Mouse (Mus musculus): ENCODE measurements around the gene Edc3. TPM values are rescaled to one million over a fixed set of nuclear protein-coding genes. Genes with fewer than 3 reads are reported as not detected.

Gene Edc3
- polyA plus RNA-seq, 1 experiment from 2014 or later, result 23.7 TPM

- ATAC-seq (ENCODE audit: low FRiP score) (no peak), DNase-seq (ENCODE audit: low spot score) (no peak)
- Histone ChIP-seq H3K27me3 (ENCODE audit: control insufficient read depth, insufficient read depth, low read length) (no peaks in the 10 kb centered on the region), H3K4me3 (ENCODE audit: low read depth, low read length) (no peak overlapping the region), H3K9ac (ENCODE audit: low read depth, low read length) (no peak overlapping the region), H3K27ac (ENCODE audit: low read depth, low read length) (no peak overlapping the region), H3K9me3 (ENCODE audit: control insufficient read depth, low read length) (no peaks in the 10 kb centered on the region), H3K4me2 (replicated peaks; ENCODE audit: low read depth, low read length) (no peak overlapping the region), H3K36me3 (ENCODE audit: control insufficient read depth, insufficient read depth, low read length) (peaks cover 4% of the 10 kb centered on the region; the same call in 1 of the 2 replicates), H3K4me1 (replicated peaks; ENCODE audit: control insufficient read depth, insufficient read depth, low read length) (no peaks in the 10 kb centered on the region)
- WGBS, result 91% methylated on average over 3 of the region's 3 CpGs
Measured at GRCm38 (mm10) chr9:57789733-57790132, 81.4 kb downstream of the Edc3 start.

- no peaks in the 10 kb centered on the region for H3K27me3 ChIP-seq (ENCODE audit: control insufficient read depth, insufficient read depth, low read length)
- no peaks in the 10 kb centered on the region for H3K9me3 ChIP-seq (ENCODE audit: control insufficient read depth, low read length)
- H3K4me2 ChIP-seq (replicated peaks; ENCODE audit: low read depth, low read length), result no peak overlapping the region
- 0 out of 2 replicates have a peak, but pooled peaks cover 5% of the 10 kb centered on the region for H3K36me3 ChIP-seq (ENCODE audit: control insufficient read depth, insufficient read depth, low read length)
- H3K9ac ChIP-seq (ENCODE audit: low read depth, low read length), result no peak overlapping the region
- H3K4me1 ChIP-seq (replicated peaks; ENCODE audit: control insufficient read depth, insufficient read depth, low read length), result peaks cover 6% of the 10 kb centered on the region
- H3K4me3 ChIP-seq (ENCODE audit: low read depth, low read length), result no peak overlapping the region
- no peak for DNase-seq (ENCODE audit: low spot score)
- H3K27ac ChIP-seq (ENCODE audit: low read depth, low read length), result no peak overlapping the region
- ATAC-seq (ENCODE audit: low FRiP score), result no peak
- 88% methylated on average over 8 of the region's 8 CpGs for WGBS
Measured at GRCm38 (mm10) chr9:57797456-57797855, 89.1 kb downstream of the Edc3 start.

GRCm38 (mm10) chr9:57798725-57799253 lies 90.4 kb downstream of the Edc3 start:
- H3K9ac ChIP-seq (ENCODE audit: low read depth, low read length), result no peak overlapping the region
- 3% methylated on average over 10 of the region's 10 CpGs for WGBS
- 0 out of 2 replicates have a peak overlapping the region, but pooled peaks have one; percentile 24 for H3K27ac ChIP-seq (ENCODE audit: low read depth, low read length)
- H3K9me3 ChIP-seq (ENCODE audit: control insufficient read depth, low read length), result no peaks in the 10 kb centered on the region
- peaks cover 10% of the 10 kb centered on the region for H3K4me1 ChIP-seq (replicated peaks; ENCODE audit: control insufficient read depth, insufficient read depth, low read length)
- peak; percentile 68 for DNase-seq (ENCODE audit: low spot score)
- no peak overlapping the region for H3K4me3 ChIP-seq (ENCODE audit: low read depth, low read length)
- no peak overlapping the region for H3K4me2 ChIP-seq (replicated peaks; ENCODE audit: low read depth, low read length)
- H3K36me3 ChIP-seq (ENCODE audit: control insufficient read depth, insufficient read depth, low read length), result 0 out of 2 replicates have a peak, but pooled peaks cover 5% of the 10 kb centered on the region
- no peaks in the 10 kb centered on the region for H3K27me3 ChIP-seq (ENCODE audit: control insufficient read depth, insufficient read depth, low read length)
- peak; percentile 75 for ATAC-seq (ENCODE audit: low FRiP score)

- no peak for DNase-seq (ENCODE audit: low spot score)
- Histone ChIP-seq H3K27ac (ENCODE audit: low read depth, low read length) (no peak overlapping the region), H3K27me3 (ENCODE audit: control insufficient read depth, insufficient read depth, low read length) (no peaks in the 10 kb centered on the region), H3K9ac (ENCODE audit: low read depth, low read length) (no peak overlapping the region), H3K36me3 (ENCODE audit: control insufficient read depth, insufficient read depth, low read length) (0 out of 2 replicates have a peak, but pooled peaks cover 5% of the 10 kb centered on the region), H3K4me3 (ENCODE audit: low read depth, low read length) (no peak overlapping the region), H3K9me3 (ENCODE audit: control insufficient read depth, low read length) (no peaks in the 10 kb centered on the region), H3K4me2 (replicated peaks; ENCODE audit: low read depth, low read length) (no peak overlapping the region), H3K4me1 (replicated peaks; ENCODE audit: control insufficient read depth, insufficient read depth, low read length) (peaks cover 10% of the 10 kb centered on the region)
- WGBS, result 82% methylated on average over 9 of the region's 9 CpGs
- ATAC-seq (ENCODE audit: low FRiP score), result no peak
Measured at GRCm38 (mm10) chr9:57800325-57800975, 92.1 kb downstream of the Edc3 start.

Other genes with a start within 250 kb of the Edc3 start
- gene Scamp5, start 240.5 kb upstream of the Edc3 start, polyA plus RNA-seq (2014; fragmentation: Nextera tagmentation; extraction: Ambion mirVana), result 17.7 and 18.3 TPM in 2 replicates
- gene Rpp25, start 204.5 kb upstream of the Edc3 start, polyA plus RNA-seq (2014; fragmentation: Nextera tagmentation; extraction: Ambion mirVana), result 7.7 and 10.5 TPM in 2 replicates
- 702 and 724 TPM in 2 replicates for gene Cox5a, start 187.3 kb upstream of the Edc3 start, polyA plus RNA-seq (2014; fragmentation: Nextera tagmentation; extraction: Ambion mirVana)
- 14.9 and 17.7 TPM in 2 replicates for gene Fam219b, start 171.0 kb upstream of the Edc3 start, polyA plus RNA-seq (2014; fragmentation: Nextera tagmentation; extraction: Ambion mirVana)
- 50.0 and 52.7 TPM in 2 replicates for gene Mpi, start 155.8 kb upstream of the Edc3 start, polyA plus RNA-seq (2014; fragmentation: Nextera tagmentation; extraction: Ambion mirVana)
- 57.6 and 57.8 TPM in 2 replicates for gene Scamp2, start 147.6 kb upstream of the Edc3 start, polyA plus RNA-seq (2014; fragmentation: Nextera tagmentation; extraction: Ambion mirVana)
- 5.2 and 8.6 TPM in 2 replicates for gene Ulk3, start 119.1 kb upstream of the Edc3 start, polyA plus RNA-seq (2014; fragmentation: Nextera tagmentation; extraction: Ambion mirVana)
- 0.09 and 0.11 TPM in 2 replicates for gene Cplx3, start 102.3 kb upstream of the Edc3 start, polyA plus RNA-seq (2014; fragmentation: Nextera tagmentation; extraction: Ambion mirVana)
- not detected in 2 replicates for gene Lman1l, start 87.8 kb upstream of the Edc3 start, polyA plus RNA-seq (2014; fragmentation: Nextera tagmentation; extraction: Ambion mirVana)
- gene Csk, start 54.9 kb upstream of the Edc3 start, polyA plus RNA-seq (2014; fragmentation: Nextera tagmentation; extraction: Ambion mirVana), result 29.4 and 30.7 TPM in 2 replicates
- not detected in 2 replicates for gene Cyp1a2, start 24.8 kb upstream of the Edc3 start, polyA plus RNA-seq (2014; fragmentation: Nextera tagmentation; extraction: Ambion mirVana)
- gene Cyp1a1, start 20.6 kb upstream of the Edc3 start, polyA plus RNA-seq (2014; fragmentation: Nextera tagmentation; extraction: Ambion mirVana), result not detected in 2 replicates
- gene Clk3, start 57.3 kb downstream of the Edc3 start, polyA plus RNA-seq (2014; fragmentation: Nextera tagmentation; extraction: Ambion mirVana), result 83.8 and 91.4 TPM in 2 replicates
- 21.9 and 27.7 TPM in 2 replicates for gene Arid3b, start 128.3 kb downstream of the Edc3 start, polyA plus RNA-seq (2014; fragmentation: Nextera tagmentation; extraction: Ambion mirVana)
- gene Ubl7, start 202.4 kb downstream of the Edc3 start, polyA plus RNA-seq (2014; fragmentation: Nextera tagmentation; extraction: Ambion mirVana), result 121 and 122 TPM in 2 replicates
- 2.0 and 3.6 TPM in 2 replicates for gene Sema7a, start 231.6 kb downstream of the Edc3 start, polyA plus RNA-seq (2014; fragmentation: Nextera tagmentation; extraction: Ambion mirVana)

Measured in hindbrain, embryonic 11.5 days (tissue).